8 mouse cellular contexts compared by ENCODE assay signal in the genomic region with DNA sequence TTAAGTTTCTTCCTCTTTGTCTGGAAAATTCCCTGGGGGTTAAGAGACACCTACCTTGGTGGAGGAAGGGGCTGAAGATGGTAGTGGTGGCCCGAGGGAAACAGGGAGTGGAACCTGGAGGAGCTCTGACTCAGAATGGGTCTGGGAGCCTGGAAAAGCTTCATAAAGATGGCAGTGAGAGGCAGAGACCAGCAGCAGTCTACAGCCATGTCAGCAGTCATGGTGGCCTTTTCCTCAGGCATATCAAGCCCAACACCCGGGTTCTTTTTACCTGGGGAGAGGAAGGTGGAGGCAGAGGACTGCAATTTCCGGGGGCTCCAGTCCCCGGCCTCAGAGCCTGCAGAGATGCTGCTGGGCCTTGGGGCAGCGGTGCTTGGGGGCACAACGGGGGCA. TPM values are rescaled to one million over a fixed set of nuclear protein-coding genes. Genes with fewer than 3 reads are reported as not detected.
DNase-seq lines count a peak whose midpoint lies in the region; ATAC-seq and TF ChIP-seq lines count a peak whose summit lies in the region.

No protein-coding gene starts in this region.

- H3K9me3 ChIP-seq in forebrain, embryonic 14.5 days (replicated peaks; ENCODE audit: control insufficient read depth, low read length): no peaks in the 10 kb centered on the region
- no peaks in the 10 kb centered on the region for H3K9me3 ChIP-seq in liver, embryonic 16.5 days (replicated peaks; ENCODE audit: control insufficient read depth, low read length)

- H3K36me3 ChIP-seq in C2C12 (ENCODE audit: control insufficient read depth, insufficient read depth): peaks cover 15% of the 10 kb centered on the region
- H3K36me3 ChIP-seq in forebrain, embryonic 14.5 days (ENCODE audit: control insufficient read depth, insufficient read depth, low read length): peaks cover 18% of the 10 kb centered on the region
- peaks cover 2% of the 10 kb centered on the region; the same call in 1 of the 2 replicates for H3K36me3 ChIP-seq in liver, embryonic 16.5 days (ENCODE audit: control insufficient read depth, insufficient read depth)

- peak overlapping the region; percentile 55 for H3K4me2 ChIP-seq in forebrain, embryonic 14.5 days (ENCODE audit: low read length)
- H3K4me2 ChIP-seq in liver, embryonic 16.5 days (ENCODE audit: low read depth, low read length): peak overlapping the region; percentile 64

- peak overlapping the region; percentile 83 for H3K9ac ChIP-seq in forebrain, embryonic 14.5 days (ENCODE audit: low read length)
- peak overlapping the region; percentile 85 for H3K9ac ChIP-seq in liver, embryonic 16.5 days (ENCODE audit: low read depth, low read length)

- H3K27me3 ChIP-seq in C2C12 (ENCODE audit: control insufficient read depth, insufficient read depth, insufficient read length): no peaks in the 10 kb centered on the region
- H3K27me3 ChIP-seq in forebrain, embryonic 14.5 days (replicated peaks; ENCODE audit: control insufficient read depth, insufficient read depth, low read length): no peaks in the 10 kb centered on the region
- no peaks in the 10 kb centered on the region; the same call in 1 of the 2 replicates for H3K27me3 ChIP-seq in liver, embryonic 16.5 days (ENCODE audit: control insufficient read depth, insufficient read depth, low read depth, low read length)

- peak overlapping the region; percentile 15 for H3ac ChIP-seq in C2C12 (ENCODE audit: control insufficient read depth, insufficient read length, low read depth)

- H3K79me2 ChIP-seq in C2C12 (ENCODE audit: control insufficient read depth, insufficient read depth): peaks cover 20% of the 10 kb centered on the region

- peak overlapping the region; percentile 93 for H3K27ac ChIP-seq in gastrocnemius, adult 2 months
- peak overlapping the region; percentile 65; the same call in 1 of the 2 replicates for H3K27ac ChIP-seq in forebrain, embryonic 14.5 days (ENCODE audit: low read depth, low read length)
- peak overlapping the region; percentile 17; the same call in 1 of the 2 replicates for H3K27ac ChIP-seq in liver, embryonic 16.5 days (ENCODE audit: low read length)

- DNase-seq in gastrocnemius, adult 2 months: no peak
- no peak for DNase-seq in gastrocnemius, postnatal 14 days
- DNase-seq in forebrain, embryonic 14.5 days (ENCODE audit: low spot score): no peak
- DNase-seq in urinary bladder, adult 18-20 months (ENCODE audit: low spot score in 2 of 2): no peak
- DNase-seq in left cerebral cortex, postnatal 36 days (ENCODE audit: low spot score in 2 of 2): no peak
- no peak for DNase-seq in gastrocnemius, postnatal 4 days (ENCODE audit: low spot score in 2 of 2)

- peaks cover 3% of the 10 kb centered on the region; the same call in 1 of the 2 replicates for H3K4me1 ChIP-seq in forebrain, embryonic 14.5 days (ENCODE audit: control insufficient read depth, insufficient read depth, low read length)
- peaks cover 13% of the 10 kb centered on the region for H3K4me1 ChIP-seq in liver, embryonic 16.5 days (ENCODE audit: control insufficient read depth, low read depth, low read length)

- ATAC-seq in forebrain, embryonic 14.5 days: no peak; the same call in 1 of the 2 replicates
- ATAC-seq in liver, embryonic 16.5 days (ENCODE audit: low read depth): no peak

- H3K4me3 ChIP-seq in gastrocnemius, adult 2 months: peak overlapping the region; percentile 87
- H3K4me3 ChIP-seq in C2C12 (ENCODE audit: insufficient read depth, poor library complexity, severe bottlenecking): peak overlapping the region; percentile 53
- peak overlapping the region; percentile 53 for H3K4me3 ChIP-seq in forebrain, embryonic 14.5 days (ENCODE audit: low read depth, low read length)
- peak overlapping the region; percentile 76 for H3K4me3 ChIP-seq in liver, embryonic 16.5 days (ENCODE audit: low read depth, low read length)

- intact Hi-C loops in gastrocnemius, adult 2 months (cut with DNase I): loop anchor here (5.0 kb wide), 5 partner anchors 60 to 390 kb away; a partner anchor contains a TSS
- intact Hi-C loops in gastrocnemius, postnatal 14 days (cut with DNase I; ENCODE audit: low total_unique reads): loop anchor here (10.0 kb wide), 1 partner anchor 72 kb away; no protein-coding TSS in a partner anchor
- intact Hi-C loops in left cerebral cortex, postnatal 36 days (cut with DNase I): loop anchor here (1.0 kb wide), 1 partner anchor 56 kb away; a partner anchor contains a TSS

- 40% methylated on average over 6 of the region's 6 CpGs for WGBS in forebrain, embryonic 14.5 days
- WGBS in liver, embryonic 16.5 days (ENCODE audit: insufficient replicate concordance): 15% methylated on average over 6 of the region's 6 CpGs

- peaks cover 2% of the 10 kb centered on the region for H3K79me3 ChIP-seq in C2C12 (ENCODE audit: low read depth)

- TF ChIP-seq CTCF in gastrocnemius, adult 2 months (IDR thresholded peaks at IDR 0.05): no peak
- TF ChIP-seq CTCF in C2C12 (IDR thresholded peaks at IDR 0.05; ENCODE audit: control insufficient read depth, insufficient read depth, insufficient read length): no peak

TF ChIP-seq in C2C12, 6 proteins besides CTCF, POLR2A, EP300 and RAD21:
- no peak for TF ChIP-seq USF1 (IDR thresholded peaks at IDR 0.05; ENCODE audit: low read depth)
- TF ChIP-seq MAX (IDR thresholded peaks at IDR 0.05): no peak
- TF ChIP-seq FOSL1 (IDR thresholded peaks at IDR 0.05; ENCODE audit: insufficient read depth, low read length, poor library complexity, severe bottlenecking): no peak
- no peak for TF ChIP-seq MYOG (IDR thresholded peaks at IDR 0.05; ENCODE audit: control insufficient read depth, extremely low read depth, insufficient read length)
- no peak for TF ChIP-seq MYOD1 (IDR thresholded peaks at IDR 0.05; ENCODE audit: control insufficient read depth, insufficient read length, low read depth)
- TF ChIP-seq CEBPB (IDR thresholded peaks at IDR 0.05; ENCODE audit: low read depth): no peak

RNA-seq across cellular contexts. Expression of a gene that starts 0.9 kb away (rescaled TPM):
- 10 to 100 TPM; 35.1 to 40.5 TPM for total RNA-seq in gastrocnemius, adult 2 months (2021)
- total RNA-seq in gastrocnemius, postnatal 14 days (2021): 10 to 100 TPM; 40.3 to 41.2 TPM
- 33.9 TPM for polyA plus RNA-seq in C2C12 (2012; fragmentation: generic; extraction: Trizol)
- polyA plus RNA-seq in forebrain, embryonic 14.5 days (2014; fragmentation: Nextera tagmentation; extraction: Ambion mirVana): 22.9 and 23.7 TPM in 2 replicates
- polyA plus RNA-seq in liver, embryonic 16.5 days (2015; fragmentation: Nextera tagmentation; extraction: Ambion mirVana): 19.9 and 25.7 TPM in 2 replicates
- total RNA-seq in left cerebral cortex, postnatal 36 days (2021): 10 to 100 TPM; 44.0 to 53.8 TPM
- 10 to 100 TPM; 51.0 to 58.8 TPM for total RNA-seq in gastrocnemius, postnatal 4 days (2021)

RNA-seq across cellular contexts. Expression of a gene that starts 56.6 kb away (rescaled TPM):
- 10 to 100 TPM; 35.5 to 36.0 TPM for total RNA-seq in gastrocnemius, adult 2 months (2021)
- 10 to 100 TPM; 39.9 to 43.9 TPM for total RNA-seq in gastrocnemius, postnatal 14 days (2021)
- polyA plus RNA-seq in C2C12 (2012; fragmentation: generic; extraction: Trizol): 58.7 TPM
- 58.3 and 61.1 TPM in 2 replicates for polyA plus RNA-seq in forebrain, embryonic 14.5 days (2014; fragmentation: Nextera tagmentation; extraction: Ambion mirVana)
- polyA plus RNA-seq in liver, embryonic 16.5 days (2015; fragmentation: Nextera tagmentation; extraction: Ambion mirVana): 28.0 and 31.1 TPM in 2 replicates
- 10 to 100 TPM; 69.4 to 75.1 TPM for total RNA-seq in left cerebral cortex, postnatal 36 days (2021)
- total RNA-seq in gastrocnemius, postnatal 4 days (2021): 10 to 100 TPM; 75.4 to 83.5 TPM

Comparison
In these comparisons a context has a peak if more than half of its experiments do, and no peak if none do; other contexts are left out.
1. H3K27ac ChIP-seq: peak in every context shown above with its lines; median percentile 93 in gastrocnemius, adult 2 months; 65 in forebrain, embryonic 14.5 days; 17 in liver, embryonic 16.5 days.